Mouse (Mus musculus) induced T-regulatory cell, adult 2 months (primary cell): Measurements from ENCODE around the gene Nup93.
"Not testable (repeated sequence)": the region's sequence is repeated elsewhere in the genome, so short reads cannot be mapped to it uniquely, and the experiment has no call there.

ENCODE experiments used
- DNase-seq: peaks from one replicate; pipeline ENCODE4 v3.0.0-alpha.2; 2012; ENCODE audit warnings: low read depth

Gene Nup93

GRCm38 (mm10) chr8:94214252-94215173 lies at the start of gene Nup93:
TSS of gene Nup93 (plus strand) at chr8:94214564.
- peak; percentile 96 for DNase-seq

GRCm38 (mm10) chr8:94165772-94166171 lies 48.6 kb upstream of the Nup93 start:
- DNase-seq, result not testable (repeated sequence)

DNA sequence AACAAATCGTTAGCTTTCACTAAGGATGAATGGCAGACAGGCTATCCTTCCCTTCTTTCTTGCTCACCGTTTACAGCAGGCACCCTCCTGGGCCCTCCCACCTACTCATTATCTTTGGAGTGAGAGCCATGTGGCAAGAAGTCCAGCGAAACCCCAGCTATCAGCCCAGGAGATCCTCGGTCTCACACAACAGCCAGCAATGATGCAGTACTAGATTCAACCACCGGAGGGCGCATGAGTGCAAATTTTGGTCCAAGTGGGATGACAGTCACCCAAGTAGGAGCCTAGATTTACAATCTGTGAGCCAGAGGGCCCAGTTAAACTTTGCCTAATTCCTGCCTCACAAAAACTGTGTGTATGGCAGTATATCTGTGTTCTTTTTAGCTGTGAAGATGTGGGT lies 47.1 kb upstream of the Nup93 start:
- peak; percentile 89 for DNase-seq

DNA sequence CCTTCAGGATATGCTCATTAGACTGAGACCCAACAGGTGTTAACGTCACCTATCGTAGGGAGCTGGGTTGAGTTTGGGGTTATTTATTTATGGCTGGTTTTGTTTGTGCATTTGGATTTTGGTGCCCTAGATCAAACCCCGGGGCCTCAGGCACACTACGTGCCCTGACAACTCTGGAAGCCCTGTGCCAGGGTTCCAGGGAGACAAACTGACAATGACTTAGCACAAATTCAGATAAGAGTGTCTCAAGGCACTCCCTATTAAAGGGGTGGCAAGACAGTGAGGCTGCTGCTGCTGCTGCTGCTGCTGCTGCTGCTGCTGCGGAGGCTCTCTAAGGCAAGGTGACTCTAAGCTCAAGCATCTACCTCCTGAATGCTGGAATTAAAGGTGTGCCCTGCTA lies 44.8 kb upstream of the Nup93 start:
- DNase-seq, result no peak

DNA sequence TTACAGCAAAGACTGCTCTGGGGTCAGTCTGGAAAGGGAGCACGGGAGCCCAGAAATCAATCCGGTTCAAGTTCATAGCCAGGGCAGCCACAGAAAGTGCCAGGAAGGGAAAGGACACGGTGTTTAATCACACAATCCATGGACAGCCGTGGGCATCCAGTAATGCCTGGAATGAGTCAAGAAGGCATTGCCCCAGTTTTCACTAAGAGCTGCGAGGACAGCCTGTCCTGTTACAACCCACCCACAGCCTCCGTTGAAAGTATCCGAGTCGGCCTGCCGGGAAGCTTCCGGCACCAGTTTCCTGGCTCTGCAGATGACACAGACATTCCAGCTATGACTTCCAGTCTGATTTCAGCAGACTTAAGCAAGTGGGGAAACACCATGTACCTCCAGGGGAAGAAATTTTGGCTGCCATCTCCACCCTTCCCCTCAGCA lies 43.0 kb upstream of the Nup93 start:
- no peak for DNase-seq

DNA sequence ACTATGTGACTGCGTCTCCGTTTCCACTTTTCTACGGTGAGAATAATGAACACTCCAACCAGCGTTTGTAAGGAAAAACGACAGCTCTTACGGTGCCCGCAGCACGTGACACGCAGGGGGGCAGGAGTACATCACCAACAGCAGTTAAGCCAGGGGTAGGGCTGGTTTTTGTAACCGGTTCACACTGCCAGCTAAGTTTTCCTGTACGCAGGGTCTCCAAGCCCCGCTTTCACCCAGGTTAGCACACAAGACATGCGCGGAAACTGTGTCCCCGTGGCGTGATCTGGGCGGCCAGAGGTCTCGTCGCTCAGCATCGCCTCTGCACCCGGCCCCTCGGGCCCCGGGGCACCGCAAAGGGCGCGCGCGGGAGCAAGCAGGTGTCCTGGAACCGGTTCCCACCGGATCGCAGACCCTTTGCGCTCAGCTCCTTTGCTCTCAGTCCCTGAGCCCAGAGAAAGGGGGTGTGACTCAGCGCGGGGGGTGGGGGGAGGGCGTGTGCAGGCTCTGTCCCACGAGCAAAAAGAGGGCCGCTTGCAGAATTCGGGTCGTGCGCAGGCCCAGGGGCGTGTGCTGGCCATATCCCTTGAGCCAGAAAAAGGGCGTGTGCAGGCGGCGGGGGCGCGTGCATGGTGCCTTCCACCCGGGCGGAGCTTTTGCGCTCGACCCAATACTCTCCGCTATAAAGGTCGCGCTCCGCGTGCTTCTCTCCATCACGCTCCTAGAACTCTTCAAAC lies 42.1 kb upstream of the Nup93 start, which contains the start of gene Mt2:
Mt2 (plus strand) TSS at position 590 of the 734 bp plus-strand sequence.
- DNase-seq, result peak; percentile 57

GRCm38 (mm10) chr8:94172809-94173732 lies 41.3 kb upstream of the Nup93 start:
- DNase-seq, result no peak

- DNase-seq, result no peak
These were observed 40.4 kb upstream of the Nup93 start for GRCm38 (mm10) chr8:94173848-94174403.

DNA sequence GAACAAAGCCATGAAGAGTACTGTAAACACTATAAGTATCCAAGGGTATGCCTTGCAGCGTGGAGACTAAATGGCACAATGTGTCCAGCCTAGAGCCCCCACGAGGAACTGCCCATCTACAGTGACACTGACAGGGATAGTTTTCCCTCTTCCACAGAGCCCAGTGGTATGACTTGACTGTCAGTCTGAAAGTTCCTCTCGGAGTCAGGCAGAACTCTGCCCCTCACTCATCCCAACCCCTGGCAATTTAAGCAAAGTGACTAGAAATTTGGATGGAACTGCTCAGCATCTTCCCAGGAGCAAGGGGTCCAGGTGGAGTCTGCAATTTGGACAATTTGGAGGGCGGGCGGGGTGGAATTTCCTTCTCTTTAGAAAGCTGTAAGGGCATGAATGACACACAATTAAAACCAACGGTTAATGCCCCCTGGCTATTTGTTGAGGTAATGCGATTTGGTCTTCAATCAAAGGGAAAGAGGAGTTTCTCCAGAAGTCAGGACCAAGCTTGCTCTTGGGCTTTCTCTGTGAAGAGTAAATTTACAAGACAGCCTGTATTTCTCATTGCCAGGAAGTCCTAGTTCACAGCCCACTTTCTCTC lies 39.6 kb upstream of the Nup93 start:
- no peak for DNase-seq

- DNase-seq, result no peak
These were observed 36.5 kb upstream of the Nup93 start for GRCm38 (mm10) chr8:94177716-94178390.

DNA sequence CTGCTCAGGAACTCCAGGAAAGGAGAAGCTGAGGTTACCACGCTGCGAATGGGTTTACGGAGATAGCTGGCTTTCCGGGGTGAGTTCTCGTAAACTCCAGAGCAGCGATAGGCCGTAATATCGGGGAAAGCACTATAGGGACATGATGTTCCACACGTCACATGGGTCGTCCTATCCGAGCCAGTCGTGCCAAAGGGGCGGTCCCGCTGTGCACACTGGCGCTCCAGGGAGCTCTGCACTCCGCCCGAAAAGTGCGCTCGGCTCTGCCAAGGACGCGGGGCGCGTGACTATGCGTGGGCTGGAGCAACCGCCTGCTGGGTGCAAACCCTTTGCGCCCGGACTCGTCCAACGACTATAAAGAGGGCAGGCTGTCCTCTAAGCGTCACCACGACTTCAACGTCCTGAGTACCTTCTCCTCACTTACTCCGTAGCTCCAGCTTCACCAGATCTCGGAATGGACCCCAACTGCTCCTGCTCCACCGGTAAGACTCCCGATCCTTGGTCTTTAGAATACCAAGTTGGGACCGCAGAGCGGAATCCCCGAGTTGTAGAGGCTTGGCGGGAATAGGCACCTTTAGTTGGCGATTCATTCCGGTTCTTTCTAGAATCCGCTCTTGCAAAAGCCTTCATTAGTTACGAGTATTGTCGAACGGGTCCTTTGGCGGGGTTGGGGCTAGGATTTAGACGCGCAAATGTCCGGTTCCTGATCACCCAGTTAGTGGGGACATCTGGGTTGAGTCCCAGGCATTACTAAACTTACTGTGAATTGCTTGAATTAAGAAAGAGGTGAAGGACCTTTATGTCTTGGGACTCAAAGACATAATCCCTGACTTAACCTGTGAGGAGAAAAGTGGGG lies 35.3 kb upstream of the Nup93 start, which contains the start of gene Mt1:
Mt1 (plus strand) TSS at position 226 of the 856 bp plus-strand sequence.
- peak; percentile 88 for DNase-seq

DNA sequence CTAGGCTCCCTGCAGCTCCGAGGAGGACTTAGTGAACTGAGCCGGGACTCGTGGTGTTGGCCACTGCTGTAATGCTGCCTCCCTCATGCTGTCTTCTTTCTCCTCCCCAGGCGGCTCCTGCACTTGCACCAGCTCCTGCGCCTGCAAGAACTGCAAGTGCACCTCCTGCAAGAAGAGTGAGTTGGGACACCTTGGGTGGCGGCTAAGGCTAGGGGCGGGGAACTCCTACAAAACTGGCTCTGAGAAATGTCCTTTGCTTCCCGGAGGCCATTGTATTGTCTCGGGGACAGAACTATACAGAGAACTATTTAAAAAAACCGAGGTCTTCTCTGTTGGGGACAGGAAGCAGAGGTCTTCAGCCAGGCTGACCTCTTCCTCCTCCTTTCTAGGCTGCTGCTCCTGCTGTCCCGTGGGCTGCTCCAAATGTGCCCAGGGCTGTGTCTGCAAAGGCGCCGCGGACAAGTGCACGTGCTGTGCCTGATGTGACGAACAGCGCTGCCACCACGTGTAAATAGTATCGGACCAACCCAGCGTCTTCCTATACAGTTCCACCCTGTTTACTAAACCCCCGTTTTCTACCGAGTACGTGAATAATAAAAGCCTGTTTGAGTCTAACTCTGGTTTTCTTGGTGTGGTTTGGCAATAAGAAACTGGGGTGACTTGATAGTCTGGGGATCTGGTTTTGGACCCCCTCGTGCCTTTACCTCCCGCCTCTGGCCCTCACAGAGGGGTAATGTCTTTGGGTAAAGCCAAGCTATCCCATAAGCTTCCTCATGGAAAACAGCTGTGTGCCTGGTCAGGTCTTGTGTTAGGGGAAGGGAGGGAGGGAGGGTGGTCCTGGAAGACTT lies 34.4 kb upstream of the Nup93 start:
- peak; percentile 44 for DNase-seq

GRCm38 (mm10) chr8:94180561-94180908 lies 33.8 kb upstream of the Nup93 start:
- no peak for DNase-seq

- no peak for DNase-seq
These were observed 32.1 kb upstream of the Nup93 start for GRCm38 (mm10) chr8:94182055-94182929.

DNA sequence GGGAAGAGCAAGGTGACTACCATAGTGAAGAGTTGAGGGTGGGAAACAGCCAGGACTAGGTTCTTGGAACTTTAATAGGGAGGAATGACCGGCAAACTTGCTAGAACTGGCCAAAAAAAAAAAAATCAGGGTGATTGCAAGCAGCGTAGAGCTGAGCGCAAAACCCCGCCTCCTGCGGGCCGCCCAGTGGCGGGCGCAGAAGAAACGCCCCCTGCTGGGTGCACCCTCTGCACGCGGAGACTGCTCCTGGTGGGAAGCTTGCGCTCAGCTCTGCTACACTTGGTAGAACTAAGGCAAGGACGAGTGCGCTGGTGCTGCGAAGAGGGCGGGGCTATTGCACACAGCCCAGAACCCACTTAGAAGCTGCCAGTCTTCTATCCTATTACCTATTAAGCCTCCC lies 31.2 kb upstream of the Nup93 start:
- DNase-seq, result peak; percentile 87

GRCm38 (mm10) chr8:94184357-94184843 lies 30.0 kb upstream of the Nup93 start:
- DNase-seq, result peak; percentile 40

GRCm38 (mm10) chr8:94185791-94186190 lies 28.6 kb upstream of the Nup93 start:
- no peak for DNase-seq
